Mouse (Mus musculus): ENCODE results near the gene Tmem40.

Tmem40 gene

GRCm38 (mm10) chr6:115761995-115762756 lies at the start of gene Tmem40:
TSS of gene Tmem40 (minus strand) at chr6:115762410.
- in situ Hi-C loops (cut with MboI, MseI) = no loop called here

- in situ Hi-C loops (cut with MboI, MseI) = no loop called here
These were observed 49.4 kb upstream of the Tmem40 start for GRCm38 (mm10) chr6:115811606-115812005.

GRCm38 (mm10) chr6:115808488-115809231 lies 46.5 kb upstream of the Tmem40 start, which contains the start of gene Rpl32:
TSS of gene Rpl32 (minus strand) at chr6:115808747.
- in situ Hi-C loops (cut with MboI, MseI) = no loop called here

DNA sequence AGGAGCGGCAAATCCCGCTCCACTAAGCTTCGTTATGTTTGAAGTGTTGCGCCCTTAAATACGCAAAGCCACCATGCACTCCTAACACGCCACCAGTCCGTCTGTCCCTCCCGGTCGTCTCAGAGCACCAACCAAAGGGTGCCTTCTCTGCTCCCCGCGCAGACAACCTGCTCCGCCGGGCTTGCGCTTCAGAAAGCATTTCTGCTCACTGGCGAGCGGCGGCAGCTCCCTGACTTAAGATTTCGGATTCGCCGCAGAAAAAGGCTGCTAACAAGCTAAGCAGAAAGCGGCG lies 45.9 kb upstream of the Tmem40 start:
- in situ Hi-C loops (cut with MboI, MseI) = no loop called here

DNA sequence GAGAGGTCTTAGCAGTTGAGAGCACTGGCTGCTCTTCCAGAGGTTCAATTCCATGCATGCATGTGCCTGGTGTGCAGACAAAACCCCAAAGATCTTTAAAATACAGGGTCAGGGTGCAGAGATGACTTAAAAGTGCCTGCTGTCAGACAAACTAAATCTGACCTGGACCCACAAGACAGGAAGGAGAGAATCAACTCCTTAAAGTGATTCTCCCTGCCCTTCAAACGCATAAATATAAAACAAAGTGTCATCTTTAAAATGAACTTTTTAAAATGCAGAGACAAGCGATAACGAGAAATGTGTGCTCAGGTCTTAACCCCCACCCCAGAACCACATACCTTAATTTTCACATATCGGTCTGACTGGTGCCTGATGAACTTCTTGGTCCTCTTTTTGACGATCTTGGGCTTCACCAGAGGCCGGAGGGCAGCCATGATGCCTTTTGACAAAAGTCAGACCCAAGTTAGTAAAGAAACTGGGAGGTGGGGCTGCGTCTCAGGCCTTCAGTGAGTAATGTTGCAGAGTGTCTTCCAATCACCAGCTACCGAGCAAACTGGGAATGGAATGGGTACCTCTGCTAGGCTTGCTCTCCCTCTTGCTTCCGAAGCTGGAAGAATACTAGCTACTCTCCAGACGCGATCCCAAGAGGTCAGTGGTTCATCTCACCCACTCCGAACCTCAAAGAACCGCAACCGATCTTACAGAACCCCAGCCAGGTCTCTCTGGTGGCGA lies 45.4 kb upstream of the Tmem40 start:
- in situ Hi-C loops (cut with MboI, MseI) = no loop called here

GRCm38 (mm10) chr6:115804432-115805192 lies 42.4 kb upstream of the Tmem40 start:
- in situ Hi-C loops (cut with MboI, MseI) = no loop called here

- in situ Hi-C loops (cut with MboI, MseI) = no loop called here
These were observed 41.6 kb upstream of the Tmem40 start for GRCm38 (mm10) chr6:115803541-115804382.

- in situ Hi-C loops (cut with MboI, MseI) = no loop called here
These were observed 39.6 kb upstream of the Tmem40 start for GRCm38 (mm10) chr6:115801811-115802210.

- in situ Hi-C loops (cut with MboI, MseI) = no loop called here
These were observed 30.5 kb upstream of the Tmem40 start for GRCm38 (mm10) chr6:115792691-115793215.

- in situ Hi-C loops (cut with MboI, MseI) = no loop called here
These were observed 29.9 kb upstream of the Tmem40 start for GRCm38 (mm10) chr6:115791842-115792686.

GRCm38 (mm10) chr6:115791016-115791415 lies 28.8 kb upstream of the Tmem40 start:
- in situ Hi-C loops (cut with MboI, MseI) = no loop called here

GRCm38 (mm10) chr6:115782781-115783180 lies 20.6 kb upstream of the Tmem40 start:
- in situ Hi-C loops (cut with MboI, MseI) = no loop called here

GRCm38 (mm10) chr6:115776363-115776762 lies 14.2 kb upstream of the Tmem40 start:
- in situ Hi-C loops (cut with MboI, MseI) = loop anchor here (10.0 kb wide), 1 partner anchor 172 kb away; the partner anchor contains the start of gene Mkrn2

DNA sequence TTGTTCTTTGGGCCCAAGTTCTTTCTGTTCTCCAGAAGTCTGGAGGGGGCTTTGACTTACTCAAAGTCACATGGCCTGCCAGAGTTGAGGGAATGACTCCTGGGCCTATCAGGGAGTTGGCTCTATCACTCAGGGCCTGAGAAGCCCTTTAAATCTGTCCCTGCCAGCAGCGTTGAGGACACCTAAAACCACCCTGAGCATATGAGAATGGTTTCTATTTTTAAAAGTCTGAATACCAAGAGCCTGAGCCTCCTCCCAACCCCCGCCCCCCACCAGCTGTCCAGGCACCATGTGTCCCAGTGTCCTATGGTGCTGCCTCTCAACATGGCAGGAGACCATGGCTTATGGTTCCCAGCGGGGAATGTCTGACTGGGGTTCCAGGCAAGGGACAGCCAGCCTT lies 13.6 kb upstream of the Tmem40 start:
- in situ Hi-C loops (cut with MboI, MseI) = loop anchor here (10.0 kb wide), 1 partner anchor 171 kb away; the partner anchor contains the start of gene Mkrn2

- in situ Hi-C loops (cut with MboI, MseI) = loop anchor here (10.0 kb wide), 1 partner anchor 170 kb away; the partner anchor contains the start of gene Mkrn2
These were observed 12.3 kb upstream of the Tmem40 start, which contains the start of gene Cand2 for GRCm38 (mm10) chr6:115774501-115774921. TSS of gene Cand2 (plus strand) at chr6:115774538.

DNA sequence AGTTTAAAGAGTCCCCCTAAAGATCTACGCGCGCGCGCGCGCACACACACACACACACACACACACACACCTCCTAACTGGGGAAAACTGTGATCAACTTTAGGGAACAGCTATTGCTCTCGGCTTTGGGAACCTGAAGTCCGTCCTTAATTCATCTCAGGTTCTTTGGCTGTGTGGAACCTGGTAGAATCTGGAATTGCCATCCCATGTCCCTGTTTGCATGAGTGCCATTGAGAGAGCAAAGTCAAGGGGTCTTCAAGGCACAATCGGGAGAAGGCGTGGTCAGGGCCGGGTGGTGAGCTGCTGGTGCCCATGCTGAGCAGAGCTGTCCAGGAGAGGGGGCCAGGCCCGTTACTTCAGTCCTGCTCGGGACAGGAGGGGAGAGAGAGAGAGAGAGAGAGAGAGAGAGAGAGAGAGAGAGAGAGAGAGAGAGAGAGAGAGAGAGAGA lies 11.8 kb upstream of the Tmem40 start:
- in situ Hi-C loops (cut with MboI, MseI) = loop anchor here (10.0 kb wide), 1 partner anchor 169 kb away; the partner anchor contains the start of gene Mkrn2

DNA sequence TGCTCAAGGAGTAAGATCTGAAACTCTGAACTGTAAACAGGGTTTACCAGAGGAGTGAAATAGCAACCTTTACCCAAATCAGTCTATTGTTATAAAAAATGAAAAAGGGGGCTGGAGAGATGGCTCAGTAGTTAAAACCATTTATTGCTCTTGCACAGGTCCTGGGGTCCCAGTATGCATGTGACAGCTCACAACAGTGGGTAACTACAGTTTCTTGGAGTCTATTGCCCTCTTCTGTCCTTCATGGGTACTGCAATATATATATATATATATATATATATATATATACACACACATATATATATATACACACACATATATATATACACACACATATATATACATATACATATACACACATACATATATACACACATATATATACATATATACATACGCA lies 10.4 kb upstream of the Tmem40 start:
- in situ Hi-C loops (cut with MboI, MseI) = loop anchor here (10.0 kb wide), 1 partner anchor 168 kb away; the partner anchor contains the start of gene Mkrn2

DNA sequence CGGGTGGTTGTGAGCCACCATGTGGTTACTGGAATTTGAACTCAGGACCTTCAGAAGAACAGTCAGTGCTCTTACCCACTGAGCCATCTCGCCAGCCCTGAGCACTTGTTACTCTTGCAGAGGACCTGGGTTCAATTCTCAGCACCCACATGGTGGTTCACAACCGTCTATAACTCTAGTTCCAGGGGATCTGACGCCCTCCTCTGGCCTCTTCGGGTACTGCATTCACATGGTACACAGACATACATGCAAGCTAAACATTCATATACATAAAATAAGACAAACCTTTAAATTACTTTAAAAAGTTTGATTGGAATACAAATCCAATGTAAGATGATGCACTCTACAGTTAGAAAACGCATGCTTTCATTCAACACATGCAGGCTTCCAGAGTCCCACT lies 10.0 kb upstream of the Tmem40 start:
- in situ Hi-C loops (cut with MboI, MseI) = loop anchor here (10.0 kb wide), 1 partner anchor 167 kb away; the partner anchor contains the start of gene Mkrn2

DNA sequence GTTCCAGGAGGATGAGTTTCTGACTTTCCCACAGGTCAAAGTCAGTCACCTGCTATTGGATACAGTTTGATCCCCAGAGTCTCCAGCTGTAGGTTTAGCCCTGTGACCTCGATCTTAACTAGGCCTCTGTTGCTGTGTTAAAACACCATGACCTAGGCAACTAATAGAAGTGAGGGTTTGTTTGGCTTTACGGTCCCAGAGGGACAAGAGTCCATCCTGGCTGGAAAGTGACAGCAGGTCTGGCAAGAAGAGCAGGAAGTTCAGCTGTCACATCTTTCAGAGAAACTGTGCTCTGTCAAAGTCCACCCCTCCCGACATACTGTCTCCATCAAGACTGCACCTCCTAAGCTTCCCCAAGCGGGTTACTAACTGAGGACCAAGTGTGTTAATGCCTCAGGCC lies 8.6 kb upstream of the Tmem40 start:
- in situ Hi-C loops (cut with MboI, MseI) = loop anchor here (10.0 kb wide), 1 partner anchor 166 kb away; the partner anchor contains the start of gene Mkrn2

Data from regulatory T cell (primary cell).